ENCODE assay signal across 9 mouse cellular contexts in genomic region chr19:53892838-53893359, GRCm38 (mm10). TPM values are rescaled to one million over a fixed set of nuclear protein-coding genes. Genes with fewer than 3 reads are reported as not detected.
DNase-seq lines count a peak whose midpoint lies in the region; ATAC-seq lines count a peak whose summit lies in the region.
"Had no signal": no experiment of that assay in that cellular context is flagged by ENCODE, and none has a peak within 500 bp of the region (broad histone marks: within the 10 kb centered on the region; RNA-seq: fewer than 3 reads in every experiment).

No protein-coding gene starts in this region.

- no peak overlapping the region for H3K9ac ChIP-seq in intestine, embryonic 15.5 days
- H3K9ac ChIP-seq: neural tube, embryonic 13.5 days had no signal

- no peaks in the 10 kb centered on the region for H3K9me3 ChIP-seq in intestine, embryonic 15.5 days
- H3K9me3 ChIP-seq: neural tube, embryonic 13.5 days had no signal

- no peaks in the 10 kb centered on the region for H3K36me3 ChIP-seq in intestine, embryonic 15.5 days
- H3K36me3 ChIP-seq: neural tube, embryonic 13.5 days had no signal

- WGBS in intestine, embryonic 15.5 days, result 67% methylated on average over 9 of the region's 9 CpGs

- no peaks in the 10 kb centered on the region for H3K27me3 ChIP-seq in intestine, embryonic 15.5 days (replicated peaks)
- H3K27me3 ChIP-seq: neural tube, embryonic 13.5 days had no signal

- peak; percentile 54 to 86 for DNase-seq in layer of hippocampus, adult 18-20 months (ENCODE audit: low spot score in 2 of 2)
- DNase-seq in layer of hippocampus, postnatal 25 days (ENCODE audit: extremely low spot score in 1 of 2, low spot score in 1 of 2), result no peak
- peak; percentile 65 for DNase-seq in adipocyte (ENCODE audit: low spot score)
- no peak for DNase-seq in adrenal gland, postnatal 14 days
- DNase-seq in left cerebral cortex, postnatal 4 days, result no peak
- no peak for DNase-seq in adrenal gland, adult 18-20 months (ENCODE audit: low spot score in 2 of 2)

- ATAC-seq in intestine, embryonic 15.5 days, result no peak
- peak; percentile 30 for ATAC-seq in megakaryocyte-erythroid progenitor cell, adult 5-6 weeks (replicated peaks; ENCODE audit: low FRiP score, low TSS enrichment, poor library complexity, severe bottlenecking)

- H3K4me3 ChIP-seq in intestine, embryonic 15.5 days (replicated peaks), result no peak overlapping the region
- H3K4me3 ChIP-seq: neural tube, embryonic 13.5 days had no signal

- H3K4me2 ChIP-seq in intestine, embryonic 15.5 days (replicated peaks), result no peak overlapping the region
- H3K4me2 ChIP-seq: neural tube, embryonic 13.5 days had no signal

- peak overlapping the region; percentile 83; the same call in 1 of the 2 replicates for H3K27ac ChIP-seq in intestine, embryonic 15.5 days
- H3K27ac ChIP-seq: neural tube, embryonic 13.5 days had no signal

- H3K4me1 ChIP-seq in intestine, embryonic 15.5 days (replicated peaks), result peaks cover 40% of the 10 kb centered on the region

- intact Hi-C loops in left cerebral cortex, postnatal 4 days (cut with DNase I), result no loop called here

RNA-seq across cellular contexts. Expression of gene Pdcd4, which starts 0.9 kb away (rescaled TPM):
- 100 to 1,000 TPM; 118 to 123 TPM for total RNA-seq in layer of hippocampus, adult 18-20 months (2021)
- 100 to 1,000 TPM; 118 to 120 TPM for total RNA-seq in layer of hippocampus, postnatal 25 days (2021)
- polyA plus RNA-seq in intestine, embryonic 15.5 days (2015; fragmentation: Nextera tagmentation; extraction: Ambion mirVana), result 65.1 and 73.7 TPM in 2 replicates
- 137 and 154 TPM in 2 replicates for total RNA-seq in megakaryocyte-erythroid progenitor cell, adult 5-6 weeks (2014; fragmentation: Nextera tagmentation)
- 288 and 291 TPM in 2 replicates for total RNA-seq in megakaryocyte-erythroid progenitor cell, adult 5-6 weeks (2017)
- total RNA-seq in adrenal gland, postnatal 14 days (2021), result 109 and 110 TPM in 2 replicates
- 10 to 100 TPM; 64.4 to 67.5 TPM for total RNA-seq in left cerebral cortex, postnatal 4 days (2021)
- total RNA-seq in adrenal gland, adult 18-20 months (2021), result 10 to 100 TPM; 69.6 to 91.1 TPM

RNA-seq across cellular contexts. Expression of gene Shoc2, which starts 51.2 kb away (rescaled TPM):
- 10 to 100 TPM; 46.3 to 51.5 TPM for total RNA-seq in layer of hippocampus, adult 18-20 months (2021)
- total RNA-seq in layer of hippocampus, postnatal 25 days (2021), result 10 to 100 TPM; 47.8 to 49.1 TPM
- polyA plus RNA-seq in intestine, embryonic 15.5 days (2015; fragmentation: Nextera tagmentation; extraction: Ambion mirVana), result 37.5 and 42.9 TPM in 2 replicates
- 36.7 and 42.0 TPM in 2 replicates for total RNA-seq in megakaryocyte-erythroid progenitor cell, adult 5-6 weeks (2014; fragmentation: Nextera tagmentation)
- 62.5 and 66.8 TPM in 2 replicates for total RNA-seq in megakaryocyte-erythroid progenitor cell, adult 5-6 weeks (2017)
- total RNA-seq in adrenal gland, postnatal 14 days (2021), result 42.0 and 44.8 TPM in 2 replicates
- 10 to 100 TPM; 75.7 to 85.3 TPM for total RNA-seq in left cerebral cortex, postnatal 4 days (2021)
- 10 to 100 TPM; 40.3 to 48.7 TPM for total RNA-seq in adrenal gland, adult 18-20 months (2021)

RNA-seq across cellular contexts. Expression of gene Bbip1, which starts 51.5 kb away (rescaled TPM):
- total RNA-seq in layer of hippocampus, adult 18-20 months (2021), result 10 to 100 TPM; 46.4 to 49.1 TPM
- total RNA-seq in layer of hippocampus, postnatal 25 days (2021), result 10 to 100 TPM; 53.3 to 54.2 TPM
- polyA plus RNA-seq in intestine, embryonic 15.5 days (2015; fragmentation: Nextera tagmentation; extraction: Ambion mirVana), result 73.3 and 79.2 TPM in 2 replicates
- 75.9 and 108 TPM in 2 replicates for total RNA-seq in megakaryocyte-erythroid progenitor cell, adult 5-6 weeks (2014; fragmentation: Nextera tagmentation)
- total RNA-seq in megakaryocyte-erythroid progenitor cell, adult 5-6 weeks (2017), result 29.9 and 48.3 TPM in 2 replicates
- total RNA-seq in adrenal gland, postnatal 14 days (2021), result 23.2 and 26.1 TPM in 2 replicates
- total RNA-seq in left cerebral cortex, postnatal 4 days (2021), result 100 to 1,000 TPM; 101 to 113 TPM
- 10 to 100 TPM; 21.0 to 27.3 TPM for total RNA-seq in adrenal gland, adult 18-20 months (2021)

Comparison
In these comparisons a context has a peak if more than half of its experiments do, and no peak if none do; other contexts are left out.
1. DNase-seq: peak in layer of hippocampus, adult 18-20 months (2 of 2) and adipocyte (single experiment); none in layer of hippocampus, postnatal 25 days (0 of 2), adrenal gland, postnatal 14 days (single experiment), left cerebral cortex, postnatal 4 days (single experiment) and adrenal gland, adult 18-20 months (0 of 2).